Mouse (Mus musculus): ENCODE data around the gene Stoml1. TPM values are rescaled to one million over a fixed set of nuclear protein-coding genes. Genes with fewer than 3 reads are reported as not detected.

The Stoml1 gene
- polyA plus RNA-seq, 1 experiment = 52.2 TPM

GRCm38 (mm10) chr9:58272068-58272541 is 19.1 kb downstream of the Stoml1 start:
- Histone ChIP-seq H3K4me3 (replicated peaks; ENCODE audit: extremely low read depth, low read depth, low read length) (no peak overlapping the region), H3K4me1 (ENCODE audit: control insufficient read depth, insufficient read depth, low read length) (peaks cover 14% of the 10 kb centered on the region)
- 57% methylated on average over 2 of the region's 2 CpGs for WGBS
- DNase-seq = no peak
- TF ChIP-seq CTCF (IDR thresholded peaks at IDR 0.05; ENCODE audit: insufficient read depth, low read length) = no peak
- no peak for TF ChIP-seq POLR2A (IDR thresholded peaks at IDR 0.05; ENCODE audit: borderline replicate concordance, extremely low read depth, low read depth, low read length)

DNA sequence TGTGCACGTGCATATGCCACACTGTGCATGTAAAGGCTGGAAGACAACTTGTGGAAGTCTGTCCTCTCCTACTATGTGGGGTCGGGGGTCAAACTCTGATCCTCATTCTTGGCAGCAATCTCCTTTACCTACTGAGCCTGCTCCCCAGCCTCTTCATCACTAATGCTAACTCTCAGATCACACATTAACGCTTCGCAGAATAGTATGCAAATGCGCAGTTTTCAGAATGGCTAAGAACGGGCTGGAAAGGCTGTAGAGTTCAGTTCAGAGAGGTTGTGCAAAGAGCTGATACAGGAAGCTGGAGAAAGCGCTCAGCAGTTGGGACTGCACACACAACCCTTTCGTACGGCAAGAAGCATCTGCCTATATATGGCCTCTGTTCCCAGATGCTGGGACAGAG is 19.9 kb downstream of the Stoml1 start:
- WGBS = 65% methylated on average over 9 of the region's 9 CpGs
- DNase-seq = no peak
- no peak overlapping the region for H3K4me3 ChIP-seq (replicated peaks; ENCODE audit: extremely low read depth, low read depth, low read length)
- peaks cover 14% of the 10 kb centered on the region for H3K4me1 ChIP-seq (ENCODE audit: control insufficient read depth, insufficient read depth, low read length)
- no peak for TF ChIP-seq CTCF (IDR thresholded peaks at IDR 0.05; ENCODE audit: insufficient read depth, low read length)
- TF ChIP-seq POLR2A (IDR thresholded peaks at IDR 0.05; ENCODE audit: borderline replicate concordance, extremely low read depth, low read depth, low read length) = no peak

DNA sequence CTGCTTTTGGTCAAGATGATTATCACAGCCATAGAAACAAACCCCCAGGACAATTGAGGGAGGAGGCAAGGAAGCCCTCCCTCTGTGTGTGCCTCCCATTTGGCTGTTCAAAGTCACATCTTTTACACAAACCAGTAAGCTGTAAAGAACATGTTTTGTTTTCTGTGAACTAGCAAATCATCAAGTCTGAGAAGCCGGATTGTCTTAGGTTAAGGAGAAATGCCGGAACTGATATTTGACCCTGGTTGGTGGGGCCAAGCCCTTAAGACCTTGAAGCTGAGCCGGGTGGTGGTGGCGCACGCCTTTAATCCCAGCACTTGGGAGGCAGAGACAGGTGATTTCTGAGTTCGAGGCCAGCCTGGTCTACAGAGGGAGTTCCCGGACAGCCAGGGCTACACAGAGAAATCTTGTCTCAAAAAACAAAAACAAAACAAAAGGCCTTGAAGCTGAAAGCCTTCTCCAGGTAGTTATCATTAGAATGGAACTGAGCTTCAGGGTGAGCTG is 21.2 kb downstream of the Stoml1 start:
- Histone ChIP-seq H3K4me1 (ENCODE audit: control insufficient read depth, insufficient read depth, low read length) (peaks cover 11% of the 10 kb centered on the region), H3K4me3 (replicated peaks; ENCODE audit: extremely low read depth, low read depth, low read length) (no peak overlapping the region)
- 77% methylated on average over 7 of the region's 7 CpGs for WGBS
- no peak for DNase-seq
- TF ChIP-seq POLR2A (IDR thresholded peaks at IDR 0.05; ENCODE audit: borderline replicate concordance, extremely low read depth, low read depth, low read length) = no peak
- TF ChIP-seq CTCF (IDR thresholded peaks at IDR 0.05; ENCODE audit: insufficient read depth, low read length) = no peak

- Histone ChIP-seq H3K4me1 (ENCODE audit: control insufficient read depth, insufficient read depth, low read length) (peaks cover 11% of the 10 kb centered on the region), H3K4me3 (replicated peaks; ENCODE audit: extremely low read depth, low read depth, low read length) (no peak overlapping the region)
- DNase-seq = no peak
- TF ChIP-seq POLR2A (IDR thresholded peaks at IDR 0.05; ENCODE audit: borderline replicate concordance, extremely low read depth, low read depth, low read length) (no peak), CTCF (IDR thresholded peaks at IDR 0.05; ENCODE audit: insufficient read depth, low read length) (no peak)
- 40% methylated on average over 3 of the region's 3 CpGs for WGBS
These were observed 21.7 kb downstream of the Stoml1 start for GRCm38 (mm10) chr9:58274626-58275025.

GRCm38 (mm10) chr9:58275115-58275774 is 22.3 kb downstream of the Stoml1 start:
- DNase-seq = peak; percentile 43
- Histone ChIP-seq H3K4me3 (replicated peaks; ENCODE audit: extremely low read depth, low read depth, low read length) (peak overlapping the region; percentile 10), H3K4me1 (ENCODE audit: control insufficient read depth, insufficient read depth, low read length) (peaks cover 12% of the 10 kb centered on the region)
- TF ChIP-seq POLR2A (IDR thresholded peaks at IDR 0.05; ENCODE audit: borderline replicate concordance, extremely low read depth, low read depth, low read length) (peak; percentile 35; the same call in 1 of the 2 replicates), CTCF (IDR thresholded peaks at IDR 0.05; ENCODE audit: insufficient read depth, low read length) (no peak)
- WGBS = 2% methylated on average over 8 of the region's 8 CpGs

- DNase-seq = no peak
- 49% methylated on average over 3 of the region's 3 CpGs for WGBS
- TF ChIP-seq CTCF (IDR thresholded peaks at IDR 0.05; ENCODE audit: insufficient read depth, low read length) (no peak), POLR2A (IDR thresholded peaks at IDR 0.05; ENCODE audit: borderline replicate concordance, extremely low read depth, low read depth, low read length) (no peak)
- H3K4me1 ChIP-seq (ENCODE audit: control insufficient read depth, insufficient read depth, low read length) = peaks cover 13% of the 10 kb centered on the region
- H3K4me3 ChIP-seq (replicated peaks; ENCODE audit: extremely low read depth, low read depth, low read length) = peak overlapping the region; percentile 1
These were observed 22.8 kb downstream of the Stoml1 start for GRCm38 (mm10) chr9:58275797-58276196.

- DNase-seq = no peak
- no peak overlapping the region for H3K4me3 ChIP-seq (replicated peaks; ENCODE audit: extremely low read depth, low read depth, low read length)
- TF ChIP-seq POLR2A (IDR thresholded peaks at IDR 0.05; ENCODE audit: borderline replicate concordance, extremely low read depth, low read depth, low read length) = no peak
- TF ChIP-seq CTCF (IDR thresholded peaks at IDR 0.05; ENCODE audit: insufficient read depth, low read length) = no peak
- WGBS = 64% methylated on average over 5 of the region's 5 CpGs
- H3K4me1 ChIP-seq (ENCODE audit: control insufficient read depth, insufficient read depth, low read length) = peaks cover 13% of the 10 kb centered on the region
These were observed 23.4 kb downstream of the Stoml1 start for GRCm38 (mm10) chr9:58276346-58276745.

- Histone ChIP-seq H3K4me1 (ENCODE audit: control insufficient read depth, insufficient read depth, low read length) (peaks cover 13% of the 10 kb centered on the region), H3K4me3 (replicated peaks; ENCODE audit: extremely low read depth, low read depth, low read length) (no peak overlapping the region)
- WGBS = 91% methylated on average over 4 of the region's 4 CpGs
- TF ChIP-seq CTCF (IDR thresholded peaks at IDR 0.05; ENCODE audit: insufficient read depth, low read length) = no peak
- no peak for DNase-seq
These were observed 25.3 kb downstream of the Stoml1 start for GRCm38 (mm10) chr9:58278313-58278712.

DNA sequence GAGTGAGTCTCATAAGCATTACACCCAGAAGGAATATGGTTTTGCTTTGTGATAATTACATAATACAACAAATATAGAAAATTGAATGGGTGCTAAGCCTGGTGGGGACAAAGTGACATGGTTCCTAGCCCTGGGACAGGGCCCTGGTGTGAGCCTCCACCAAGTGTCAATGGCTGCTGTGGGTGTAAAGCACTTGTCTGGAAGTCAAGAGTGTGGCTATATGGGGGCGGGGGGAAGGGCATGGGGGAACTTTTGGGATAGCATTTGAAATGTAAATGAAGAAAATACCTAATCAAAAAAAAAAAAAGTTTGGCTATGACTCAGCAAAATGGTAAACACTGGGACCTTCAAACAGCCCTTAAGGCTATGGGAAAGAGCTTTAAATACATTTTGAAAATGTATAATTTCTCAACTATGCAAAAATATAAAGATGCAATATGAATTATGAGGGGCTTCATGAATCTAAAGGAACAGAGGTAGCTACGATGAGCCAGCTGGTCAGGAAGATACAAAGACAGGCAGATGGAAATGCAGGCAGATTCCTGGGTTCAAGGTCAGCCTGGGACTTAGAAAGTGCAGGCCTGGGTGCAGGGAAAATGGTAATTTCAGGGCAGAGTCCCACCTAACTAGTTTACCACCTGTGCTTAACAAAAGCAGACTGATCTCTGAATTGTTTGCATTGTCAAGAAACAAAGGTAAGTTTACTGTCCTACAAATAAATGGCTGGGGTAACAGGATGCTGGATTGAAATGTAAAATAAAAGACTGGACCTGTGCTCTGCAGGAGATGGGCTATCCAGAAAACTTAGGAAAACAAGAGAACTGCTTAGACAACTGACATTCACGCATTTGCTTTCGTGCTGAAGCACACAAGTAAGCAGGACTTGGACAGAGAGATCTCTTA is 26.1 kb downstream of the Stoml1 start:
- Histone ChIP-seq H3K4me1 (ENCODE audit: control insufficient read depth, insufficient read depth, low read length) (peaks cover 11% of the 10 kb centered on the region), H3K4me3 (replicated peaks; ENCODE audit: extremely low read depth, low read depth, low read length) (no peak overlapping the region)
- 72% methylated on average over 4 of the region's 4 CpGs for WGBS
- DNase-seq = no peak
- TF ChIP-seq POLR2A (IDR thresholded peaks at IDR 0.05; ENCODE audit: borderline replicate concordance, extremely low read depth, low read depth, low read length) = no peak
- TF ChIP-seq CTCF (IDR thresholded peaks at IDR 0.05; ENCODE audit: insufficient read depth, low read length) = no peak

All from lung, adult 2 months (tissue).